Mouse (Mus musculus) heart, embryonic 11.5 days (tissue): ENCODE data around the gene Tnf. TPM values are rescaled to one million over a fixed set of nuclear protein-coding genes. Genes with fewer than 3 reads are reported as not detected.
A peak's percentile ranks its signal among the peaks of the same experiment; 100 is the strongest.
"Not testable (repeated sequence)": the region's sequence is repeated elsewhere in the genome, so short reads cannot be mapped to it uniquely, and the experiment has no call there.

ENCODE experiments used
- ATAC-seq: fragments of 200-750 bp; cut with Nextera tagmentation; replicated peaks from 2 replicates; pipeline ENCODE4 v1.8.0; 2017; ENCODE audit warnings: moderate library complexity; ENCODE audit not compliant: insufficient number of reproducible peaks, low FRiP score, low TSS enrichment
- H3K27ac ChIP-seq: fragments of 300-500 bp; sonication (generic); 2 replicates; pipeline ENCODE4 v1.5.1; 2014; ENCODE audit warnings: mild to moderate bottlenecking, low read depth, low read length
- H3K27me3 ChIP-seq: fragments of 300-500 bp; sonication (generic); 2 replicates; pipeline ENCODE4 v1.6.1; 2014; ENCODE audit warnings: mild to moderate bottlenecking, low read length, mixed read lengths; ENCODE audit not compliant: control insufficient read depth, insufficient read depth
- H3K36me3 ChIP-seq: fragments of 300-500 bp; sonication (generic); 2 replicates; pipeline ENCODE4 v1.6.1; 2014; ENCODE audit warnings: mild to moderate bottlenecking, low read length, moderate library complexity, mixed read lengths; ENCODE audit not compliant: control insufficient read depth, insufficient read depth
- H3K4me1 ChIP-seq: fragments of 300-500 bp; sonication (generic); 2 replicates; pipeline ENCODE4 v1.6.1; 2014; ENCODE audit warnings: low read length; ENCODE audit not compliant: control insufficient read depth, insufficient read depth
- H3K4me2 ChIP-seq: fragments of 300-500 bp; sonication (generic); 2 replicates; pipeline ENCODE4 v1.6.1; 2014; ENCODE audit warnings: mild to moderate bottlenecking, moderate library complexity
- H3K4me3 ChIP-seq: fragments of 300-500 bp; sonication (generic); 2 replicates; pipeline ENCODE4 v1.5.1; 2014; ENCODE audit warnings: low read depth, low read length
- H3K9ac ChIP-seq: fragments of 300-500 bp; sonication (generic); 2 replicates; pipeline ENCODE4 v1.6.1; 2014; ENCODE audit warnings: mild to moderate bottlenecking, low read depth, low read length, moderate library complexity
- H3K9me3 ChIP-seq: fragments of 300-500 bp; sonication (generic); replicated peaks from 2 replicates; pipeline ENCODE4 v1.6.1; 2016; ENCODE audit warnings: low read length; ENCODE audit not compliant: control insufficient read depth
- WGBS: fragments of 180-500 bp; shearing (Covaris S2); extraction: QIAGEN DNeasy Blood & Tissue Kit; methylation state at CpG from one replicate; pipeline ENCODE4 v1.1.7; 2014; ENCODE audit not compliant: insufficient replicate concordance; 5-methylcytosine and 5-hydroxymethylcytosine counted together
- polyA plus RNA-seq: library from polyadenylated mRNA; unstranded; fragments of >200 nt; fragmentation: Nextera tagmentation; extraction: Ambion mirVana; gene quantifications from 2 replicates; pipeline ENCODE4 v1.2.1, GENCODE M21; 2014

The Tnf gene
- polyA plus RNA-seq, 1 experiment from 2014 or later: not detected

GRCm38 (mm10) chr17:35235614-35236389 is 34.0 kb upstream of the Tnf start, which contains the start of gene Nfkbil1:
Nfkbil1 (minus strand) TSS chr17:35235792.
- 0 out of 2 replicates have a peak, but pooled peaks cover 1% of the 10 kb centered on the region for H3K36me3 ChIP-seq
- H3K27me3 ChIP-seq: no peaks in the 10 kb centered on the region
- H3K4me2 ChIP-seq: peak within 1 kb of the TSS; percentile 90
- H3K4me3 ChIP-seq: peak within 1 kb of the TSS; percentile 67
- peaks cover 21% of the 10 kb centered on the region for H3K4me1 ChIP-seq
- peak within 1 kb of the TSS; percentile 96 for H3K27ac ChIP-seq
- ATAC-seq: peak; percentile 76
- H3K9ac ChIP-seq: peak within 1 kb of the TSS; percentile 93
- H3K9me3 ChIP-seq: no peaks in the 10 kb centered on the region
- WGBS: 0% methylated on average over 35 of the region's 35 CpGs

- Histone ChIP-seq H3K4me1 (peaks cover 16% of the 10 kb centered on the region), H3K4me2 (peak overlapping the region; percentile 90), H3K36me3 (0 out of 2 replicates have a peak, but pooled peaks cover 5% of the 10 kb centered on the region), H3K27ac (peak overlapping the region; percentile 96), H3K9me3 (no peaks in the 10 kb centered on the region), H3K4me3 (peak overlapping the region; percentile 67), H3K27me3 (no peaks in the 10 kb centered on the region), H3K9ac (peak overlapping the region; percentile 93)
- 6% methylated on average over 28 of the region's 31 CpGs for WGBS
- peak; percentile 6; the same call in 1 of the 2 replicates for ATAC-seq
Observed at GRCm38 (mm10) chr17:35234903-35235302, 33.1 kb upstream of the Tnf start.

- ATAC-seq, H3K9ac ChIP-seq, H3K36me3 ChIP-seq, H3K9me3 ChIP-seq, H3K27me3 ChIP-seq: not testable (repeated sequence)
- peak overlapping the region; percentile 83 for H3K27ac ChIP-seq
- peak overlapping the region; percentile 67 for H3K4me3 ChIP-seq
- H3K4me1 ChIP-seq: peaks cover 16% of the 10 kb centered on the region
- 83% methylated on average over 7 of the region's 7 CpGs for WGBS
- H3K4me2 ChIP-seq: peak overlapping the region; percentile 90
Observed at GRCm38 (mm10) chr17:35234090-35234489, 32.3 kb upstream of the Tnf start.

GRCm38 (mm10) chr17:35233114-35233980 is 31.5 kb upstream of the Tnf start, which contains the start of gene Atp6v1g2:
Atp6v1g2 (plus strand) TSS chr17:35233660.
- peak within 1 kb of the TSS; percentile 67 for H3K4me3 ChIP-seq
- ATAC-seq: peak; percentile 1; the same call in 1 of the 2 replicates
- no peaks in the 10 kb centered on the region for H3K9me3 ChIP-seq
- 68% methylated on average over 18 of the region's 18 CpGs for WGBS
- peaks cover 16% of the 10 kb centered on the region for H3K4me1 ChIP-seq
- peaks cover 13% of the 10 kb centered on the region; the same call in 1 of the 2 replicates for H3K36me3 ChIP-seq
- peak within 1 kb of the TSS; percentile 83 for H3K27ac ChIP-seq
- peak within 1 kb of the TSS; percentile 90 for H3K4me2 ChIP-seq
- 0 out of 2 replicates have a peak within 1 kb of the TSS, but pooled peaks have one; percentile 16 for H3K9ac ChIP-seq
- no peaks in the 10 kb centered on the region for H3K27me3 ChIP-seq

GRCm38 (mm10) chr17:35232659-35233058 is 30.9 kb upstream of the Tnf start:
- 82% methylated on average over 5 of the region's 5 CpGs for WGBS
- Histone ChIP-seq H3K4me2 (no peak overlapping the region), H3K9me3 (no peaks in the 10 kb centered on the region), H3K4me3 (no peak overlapping the region), H3K36me3 (peaks cover 15% of the 10 kb centered on the region; the same call in 1 of the 2 replicates), H3K27ac (no peak overlapping the region), H3K27me3 (no peaks in the 10 kb centered on the region), H3K9ac (no peak overlapping the region), H3K4me1 (peaks cover 16% of the 10 kb centered on the region)
- no peak for ATAC-seq

GRCm38 (mm10) chr17:35232043-35232442 is 30.2 kb upstream of the Tnf start:
- no peak overlapping the region for H3K27ac ChIP-seq
- H3K9me3 ChIP-seq: no peaks in the 10 kb centered on the region
- H3K4me3 ChIP-seq: no peak overlapping the region
- WGBS: 15% methylated on average over 12 of the region's 12 CpGs
- peaks cover 15% of the 10 kb centered on the region; the same call in 1 of the 2 replicates for H3K36me3 ChIP-seq
- peaks cover 16% of the 10 kb centered on the region for H3K4me1 ChIP-seq
- no peak for ATAC-seq
- no peak overlapping the region for H3K9ac ChIP-seq
- no peaks in the 10 kb centered on the region for H3K27me3 ChIP-seq
- no peak overlapping the region; the same call in 1 of the 2 replicates for H3K4me2 ChIP-seq

- no peak overlapping the region for H3K9ac ChIP-seq
- ATAC-seq: no peak
- no peak overlapping the region for H3K4me3 ChIP-seq
- no peak overlapping the region for H3K4me2 ChIP-seq
- H3K9me3 ChIP-seq: no peaks in the 10 kb centered on the region
- 90% methylated on average over 10 of the region's 10 CpGs for WGBS
- no peaks in the 10 kb centered on the region for H3K27me3 ChIP-seq
- H3K4me1 ChIP-seq: peaks cover 13% of the 10 kb centered on the region
- H3K27ac ChIP-seq: no peak overlapping the region
- peaks cover 15% of the 10 kb centered on the region; the same call in 1 of the 2 replicates for H3K36me3 ChIP-seq
Observed at GRCm38 (mm10) chr17:35231022-35231421, 29.2 kb upstream of the Tnf start.

- no peaks in the 10 kb centered on the region for H3K9me3 ChIP-seq
- H3K4me1 ChIP-seq: no peaks in the 10 kb centered on the region
- H3K36me3 ChIP-seq: peaks cover 20% of the 10 kb centered on the region
- no peak overlapping the region for H3K4me2 ChIP-seq
- H3K9ac ChIP-seq: no peak overlapping the region
- no peak for ATAC-seq
- no peak overlapping the region for H3K4me3 ChIP-seq
- WGBS: 80% methylated on average over 14 of the region's 14 CpGs
- H3K27ac ChIP-seq: 0 out of 2 replicates have a peak overlapping the region, but pooled peaks have one; percentile 5
- no peaks in the 10 kb centered on the region for H3K27me3 ChIP-seq
Observed at GRCm38 (mm10) chr17:35226561-35227046, 24.8 kb upstream of the Tnf start.
